Mouse (Mus musculus) layer of hippocampus, adult 18-20 months (tissue): ENCODE data around the gene Gm3376. TPM values are rescaled to one million over a fixed set of nuclear protein-coding genes. Genes with fewer than 3 reads are reported as not detected.
"Not testable (repeated sequence)": the region's sequence is repeated elsewhere in the genome, so short reads cannot be mapped to it uniquely, and the experiment has no call there.

Experiments
- DNase-seq, 2 experiments: peaks; one replicate each; pipeline ENCODE4 v3.0.0; 2022; ENCODE audit warnings: low spot score in 2 of 2
- long read RNA-seq: library from polyadenylated mRNA; stranded (forward); transcript quantifications from one replicate; pipeline ENCODE4 v2.0.0, GENCODE M21; 2021
- total RNA-seq, 2 experiments: library from RNA; stranded (reverse); gene quantifications; 2 replicates each; pipeline ENCODE4 v1.2.3; 2021

The Gm3376 gene
- not detected for total RNA-seq
- long read RNA-seq = 0 reads

- not testable (repeated sequence) for DNase-seq
Observed at GRCm38 (mm10) chrY:3771373-3771772, at the start of gene Gm3376. TSS of gene Gm3376 (plus strand) at chrY:3771673.
